Mouse (Mus musculus): ENCODE measurements around the gene Ppp1r13b. TPM values are rescaled to one million over a fixed set of nuclear protein-coding genes. Genes with fewer than 3 reads are reported as not detected.

Gene Ppp1r13b
- polyA plus RNA-seq, 1 experiment = 34.1 TPM

DNA sequence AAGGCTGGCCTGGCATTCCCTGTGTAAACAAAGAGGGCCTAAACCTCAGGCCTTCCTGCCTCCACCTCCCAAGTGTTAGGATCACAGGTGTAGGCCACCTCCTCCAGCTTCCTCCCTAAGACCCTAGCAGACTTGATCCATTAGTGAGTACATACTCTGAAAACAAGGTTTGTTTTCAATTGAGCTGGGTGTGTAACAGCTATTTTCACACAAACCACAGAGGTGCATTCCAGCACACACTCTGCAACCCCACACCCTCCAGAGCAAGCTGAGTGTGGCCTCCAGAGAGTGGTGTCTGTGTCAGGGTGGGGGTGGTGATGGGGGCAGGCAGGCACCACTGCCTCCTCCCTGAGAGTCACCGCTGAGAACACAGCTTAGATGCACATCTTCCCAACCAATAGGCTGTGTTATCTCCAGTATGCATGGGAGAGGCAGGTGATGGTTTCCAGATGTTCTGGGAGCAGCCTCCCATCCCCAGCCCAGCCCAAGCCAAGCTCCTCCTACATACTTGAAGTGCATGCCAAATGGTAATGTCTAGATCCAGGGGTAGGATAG, 30.8 kb upstream of the Ppp1r13b start:
- 63% methylated on average over 1 of the region's 1 CpGs for WGBS
- peaks cover 13% of the 10 kb centered on the region for H3K4me1 ChIP-seq (ENCODE audit: control insufficient read depth, insufficient read depth, low read length)
- H3K4me3 ChIP-seq (replicated peaks; ENCODE audit: extremely low read depth, low read depth, low read length) = no peak overlapping the region
- TF ChIP-seq POLR2A (IDR thresholded peaks at IDR 0.05; ENCODE audit: borderline replicate concordance, extremely low read depth, low read depth, low read length) (no peak), CTCF (IDR thresholded peaks at IDR 0.05; ENCODE audit: insufficient read depth, low read length) (no peak)
- DNase-seq = no peak

DNA sequence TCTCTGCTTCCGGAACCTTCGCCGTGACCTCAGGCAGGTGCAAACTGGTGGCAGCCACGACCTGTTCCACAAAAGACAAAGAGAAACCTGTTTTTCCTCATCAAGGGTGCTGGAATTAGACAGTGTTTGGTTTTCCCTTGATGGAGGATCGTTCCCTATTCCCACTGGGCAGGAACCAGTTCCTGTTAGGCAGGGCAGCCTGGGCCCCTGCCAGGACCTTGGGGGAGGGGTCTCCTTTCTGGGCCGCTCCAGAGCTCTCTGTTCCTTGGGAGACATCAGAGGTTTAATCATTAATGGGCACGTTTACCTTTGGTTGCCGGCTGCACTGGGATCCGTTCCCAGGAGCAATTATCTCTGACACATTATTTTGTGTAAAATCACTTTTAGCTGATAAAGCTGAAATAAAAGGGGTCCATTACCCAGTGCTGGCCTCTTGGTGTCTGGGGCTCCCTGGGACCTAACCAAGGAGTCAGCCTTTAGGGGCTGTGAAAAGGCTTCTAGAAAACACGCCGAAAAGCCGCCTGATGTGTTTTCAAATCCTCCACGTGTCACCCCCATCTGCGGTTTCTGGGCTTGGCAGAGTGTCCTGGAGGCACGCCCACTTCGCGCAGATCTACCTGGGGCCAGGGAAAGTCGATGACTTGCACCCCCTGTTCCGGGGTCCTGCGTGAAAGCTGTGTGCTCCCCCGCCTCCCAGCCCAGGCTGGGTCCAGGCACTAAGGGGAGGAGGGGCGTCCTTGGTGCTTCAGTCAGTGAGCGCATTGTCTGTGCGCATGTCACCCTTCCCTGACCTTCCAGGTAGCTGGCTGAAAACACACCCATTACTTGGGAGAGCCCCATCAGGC, 29.0 kb upstream of the Ppp1r13b start:
- DNase-seq = peak; percentile 78
- H3K4me3 ChIP-seq (replicated peaks; ENCODE audit: extremely low read depth, low read depth, low read length) = no peak overlapping the region
- no peak for TF ChIP-seq POLR2A (IDR thresholded peaks at IDR 0.05; ENCODE audit: borderline replicate concordance, extremely low read depth, low read depth, low read length)
- no peak for TF ChIP-seq CTCF (IDR thresholded peaks at IDR 0.05; ENCODE audit: insufficient read depth, low read length)
- 38% methylated on average over 24 of the region's 24 CpGs for WGBS
- peaks cover 11% of the 10 kb centered on the region for H3K4me1 ChIP-seq (ENCODE audit: control insufficient read depth, insufficient read depth, low read length)

DNA sequence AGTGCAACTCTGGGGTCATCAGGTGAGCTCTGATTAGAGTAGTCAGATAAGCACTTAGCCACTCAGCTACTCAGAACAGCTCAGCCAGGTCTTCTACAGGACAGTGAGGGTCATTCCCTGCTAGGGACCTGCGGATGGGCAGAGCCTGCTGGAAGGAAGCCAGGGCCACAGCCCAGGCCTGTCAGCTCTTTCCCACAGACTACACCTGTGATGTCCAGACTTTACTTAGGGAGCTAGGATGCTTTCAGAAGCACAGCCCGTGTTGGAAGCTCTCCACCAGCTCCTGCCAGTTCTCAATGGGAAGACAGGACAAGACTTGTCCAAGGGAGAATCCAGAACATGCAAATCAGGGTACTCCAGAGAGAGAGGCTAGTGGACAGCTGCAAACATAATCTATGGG, 26.1 kb upstream of the Ppp1r13b start:
- peaks cover 11% of the 10 kb centered on the region for H3K4me1 ChIP-seq (ENCODE audit: control insufficient read depth, insufficient read depth, low read length)
- WGBS = 59% methylated on average over 2 of the region's 2 CpGs
- H3K4me3 ChIP-seq (replicated peaks; ENCODE audit: extremely low read depth, low read depth, low read length) = no peak overlapping the region
- no peak for TF ChIP-seq CTCF (IDR thresholded peaks at IDR 0.05; ENCODE audit: insufficient read depth, low read length)
- TF ChIP-seq POLR2A (IDR thresholded peaks at IDR 0.05; ENCODE audit: borderline replicate concordance, extremely low read depth, low read depth, low read length) = no peak
- no peak for DNase-seq

DNA sequence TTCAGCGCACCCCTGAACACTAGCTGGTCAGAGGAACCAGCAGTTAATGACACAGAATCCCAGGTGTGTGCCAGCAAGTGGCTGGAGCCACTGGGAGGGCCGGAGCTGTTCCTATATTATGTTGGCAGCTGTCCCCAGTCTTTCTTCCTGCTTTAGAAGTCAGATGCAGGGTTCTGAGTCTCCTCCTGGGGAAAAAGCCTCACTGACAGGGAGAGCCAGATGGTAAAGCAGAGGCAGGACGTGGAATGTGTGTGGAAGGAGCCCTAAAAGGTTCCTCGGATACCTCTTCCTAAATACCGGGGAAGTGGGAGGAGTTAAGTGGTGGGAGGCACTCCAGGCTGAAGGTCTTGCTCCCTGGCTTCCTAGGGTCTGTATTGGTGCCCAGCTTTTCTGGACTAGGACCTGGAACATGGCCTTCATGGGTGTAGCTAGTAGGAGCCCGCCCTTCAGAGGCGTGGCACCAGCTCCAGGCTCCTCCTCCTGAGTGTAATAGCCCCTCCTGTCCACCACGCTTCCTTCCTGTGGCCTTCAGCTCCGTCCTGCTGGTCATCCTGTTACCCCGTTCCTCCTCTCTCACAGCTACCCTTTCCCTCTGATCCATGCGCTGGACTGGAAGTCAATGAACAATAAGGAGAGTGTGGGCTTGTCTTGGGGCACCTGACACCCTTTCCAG, 25.3 kb upstream of the Ppp1r13b start:
- DNase-seq = no peak
- Histone ChIP-seq H3K4me3 (replicated peaks; ENCODE audit: extremely low read depth, low read depth, low read length) (no peak overlapping the region), H3K4me1 (ENCODE audit: control insufficient read depth, insufficient read depth, low read length) (peaks cover 11% of the 10 kb centered on the region)
- 37% methylated on average over 11 of the region's 11 CpGs for WGBS
- 0 out of 2 replicates have a peak, but pooled peaks have one; percentile 11 for TF ChIP-seq CTCF (IDR thresholded peaks at IDR 0.05; ENCODE audit: insufficient read depth, low read length)
- TF ChIP-seq POLR2A (IDR thresholded peaks at IDR 0.05; ENCODE audit: borderline replicate concordance, extremely low read depth, low read depth, low read length) = peak; percentile 63; the same call in 1 of the 2 replicates

DNA sequence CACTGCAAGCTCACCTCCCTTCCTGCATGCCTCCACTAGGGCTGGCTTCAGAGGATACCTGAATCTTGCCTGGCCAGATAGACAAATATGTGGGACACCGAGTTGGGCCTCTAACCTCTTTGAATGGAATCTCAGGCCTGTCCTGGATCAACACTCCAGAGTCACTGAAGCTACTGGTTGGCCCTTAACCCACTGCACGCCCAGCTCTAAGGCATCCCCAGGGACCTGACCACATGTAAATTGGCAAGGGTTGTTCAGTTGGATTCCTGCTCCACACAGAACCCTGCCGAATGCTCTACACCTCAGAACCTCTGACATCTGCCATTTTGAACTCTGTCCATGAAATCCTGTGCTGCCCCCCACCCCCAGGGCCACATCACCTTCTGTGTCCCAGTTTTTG, 24.6 kb upstream of the Ppp1r13b start:
- 59% methylated on average over 3 of the region's 3 CpGs for WGBS
- peaks cover 11% of the 10 kb centered on the region for H3K4me1 ChIP-seq (ENCODE audit: control insufficient read depth, insufficient read depth, low read length)
- TF ChIP-seq CTCF (IDR thresholded peaks at IDR 0.05; ENCODE audit: insufficient read depth, low read length) = no peak
- TF ChIP-seq POLR2A (IDR thresholded peaks at IDR 0.05; ENCODE audit: borderline replicate concordance, extremely low read depth, low read depth, low read length) = no peak
- DNase-seq = no peak
- H3K4me3 ChIP-seq (replicated peaks; ENCODE audit: extremely low read depth, low read depth, low read length) = no peak overlapping the region

DNA sequence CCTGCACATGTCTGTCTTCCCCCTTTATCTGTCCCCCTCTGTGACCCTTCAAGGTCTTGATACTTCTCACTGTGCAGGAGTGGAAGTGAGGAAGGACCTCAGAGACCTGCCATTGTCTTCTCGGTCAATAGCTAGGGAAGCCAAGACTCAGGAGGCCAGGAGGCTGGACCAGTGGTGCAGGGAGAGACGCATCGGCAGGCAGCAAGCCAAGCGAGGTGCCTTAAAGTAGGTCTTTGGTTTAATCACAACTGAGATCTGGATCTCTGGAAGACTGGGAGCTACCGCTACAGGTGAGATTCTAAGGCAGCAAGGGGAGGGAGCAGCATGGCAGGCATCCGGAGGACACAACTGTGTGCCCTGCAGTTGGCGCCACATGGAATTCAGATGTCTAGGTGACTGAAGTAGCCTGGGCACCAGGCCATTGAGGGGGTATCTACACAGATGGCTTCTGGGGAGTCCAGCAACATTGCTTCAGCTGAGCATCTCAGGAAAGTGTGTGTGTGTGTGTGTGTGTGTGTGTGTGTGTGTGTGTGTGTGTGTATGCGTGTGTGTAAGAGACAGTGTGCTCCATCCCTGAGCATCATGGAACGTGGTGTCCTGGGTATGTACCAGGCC, 23.6 kb upstream of the Ppp1r13b start:
- DNase-seq = no peak
- 78% methylated on average over 8 of the region's 9 CpGs for WGBS
- H3K4me3 ChIP-seq (replicated peaks; ENCODE audit: extremely low read depth, low read depth, low read length) = no peak overlapping the region
- TF ChIP-seq CTCF (IDR thresholded peaks at IDR 0.05; ENCODE audit: insufficient read depth, low read length) (no peak), POLR2A (IDR thresholded peaks at IDR 0.05; ENCODE audit: borderline replicate concordance, extremely low read depth, low read depth, low read length) (no peak)
- H3K4me1 ChIP-seq (ENCODE audit: control insufficient read depth, insufficient read depth, low read length) = peaks cover 7% of the 10 kb centered on the region

DNA sequence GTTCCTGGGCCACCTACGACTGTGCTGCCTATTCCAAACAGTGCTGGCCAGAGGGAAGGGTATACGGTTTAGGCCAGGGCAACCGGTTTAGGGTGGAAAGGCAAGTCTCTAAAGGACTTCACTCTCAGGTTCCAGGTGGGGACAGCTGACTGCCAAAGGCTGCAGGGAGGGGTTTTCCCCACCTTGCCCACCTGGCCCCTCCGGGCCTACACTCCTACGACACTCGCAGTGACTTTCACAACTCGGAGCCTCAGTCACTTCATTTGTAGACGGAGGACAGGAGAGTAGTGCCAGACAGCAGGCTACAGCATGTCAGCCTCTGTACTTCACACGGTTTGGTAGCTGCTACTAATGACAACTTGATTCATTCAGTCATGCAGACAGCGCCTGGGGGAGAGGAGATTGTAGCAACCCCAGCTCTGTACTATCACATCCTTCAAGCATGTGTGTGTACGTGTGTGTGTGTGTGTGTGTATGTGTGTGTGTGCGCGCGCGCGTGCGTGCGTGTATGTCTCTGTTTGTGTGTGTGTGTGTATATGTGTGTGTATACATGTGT, 20.6 kb upstream of the Ppp1r13b start:
- WGBS = 81% methylated on average over 18 of the region's 18 CpGs
- H3K4me3 ChIP-seq (replicated peaks; ENCODE audit: extremely low read depth, low read depth, low read length) = no peak overlapping the region
- DNase-seq = no peak
- peaks cover 3% of the 10 kb centered on the region; the same call in 1 of the 2 replicates for H3K4me1 ChIP-seq (ENCODE audit: control insufficient read depth, insufficient read depth, low read length)
- no peak for TF ChIP-seq POLR2A (IDR thresholded peaks at IDR 0.05; ENCODE audit: borderline replicate concordance, extremely low read depth, low read depth, low read length)
- TF ChIP-seq CTCF (IDR thresholded peaks at IDR 0.05; ENCODE audit: insufficient read depth, low read length) = no peak

DNA sequence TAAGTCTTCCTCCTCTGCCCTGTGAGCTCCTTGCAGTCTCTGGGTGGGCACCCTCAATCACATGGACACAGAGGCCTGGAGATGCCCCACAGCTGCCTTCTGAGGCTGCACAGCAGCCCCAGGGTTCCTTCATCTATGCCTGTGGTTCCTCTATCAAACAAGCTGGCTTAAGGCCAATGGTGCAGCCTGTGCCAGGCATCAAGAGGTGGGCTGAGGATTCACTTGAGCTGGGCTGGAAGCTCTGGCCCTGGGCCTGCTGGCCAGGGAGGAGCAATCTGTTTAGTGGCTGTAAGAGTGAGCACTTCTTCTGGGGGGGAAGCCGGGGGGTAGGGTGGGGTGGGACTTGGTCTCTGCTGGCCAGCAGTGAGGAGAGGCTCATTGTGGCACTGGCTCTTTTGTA, 19.4 kb upstream of the Ppp1r13b start:
- no peak for DNase-seq
- Histone ChIP-seq H3K4me3 (replicated peaks; ENCODE audit: extremely low read depth, low read depth, low read length) (no peak overlapping the region), H3K4me1 (ENCODE audit: control insufficient read depth, insufficient read depth, low read length) (no peaks in the 10 kb centered on the region)
- 25% methylated on average over 1 of the region's 1 CpGs for WGBS
- no peak for TF ChIP-seq CTCF (IDR thresholded peaks at IDR 0.05; ENCODE audit: insufficient read depth, low read length)
- TF ChIP-seq POLR2A (IDR thresholded peaks at IDR 0.05; ENCODE audit: borderline replicate concordance, extremely low read depth, low read depth, low read length) = no peak

DNA sequence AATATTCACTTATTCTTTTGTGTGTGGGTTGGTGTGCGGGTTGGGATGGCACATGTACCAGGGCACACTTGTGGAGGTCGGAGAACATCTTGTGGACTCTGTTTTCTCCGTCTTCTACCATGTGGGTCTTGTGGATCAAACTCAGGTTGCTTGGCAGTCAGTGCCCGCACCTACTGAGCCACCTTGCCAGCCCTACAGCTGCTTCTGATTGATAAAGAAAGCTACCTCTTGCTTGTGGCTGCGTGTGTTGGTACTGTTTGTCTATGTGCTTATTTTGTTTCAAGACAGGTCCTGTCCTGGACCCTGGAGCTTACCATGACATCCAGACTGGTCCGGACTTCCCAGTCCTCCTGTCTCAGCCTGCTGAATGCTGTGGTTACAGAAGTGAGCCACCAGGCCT, 15.2 kb upstream of the Ppp1r13b start:
- no peak for TF ChIP-seq CTCF (IDR thresholded peaks at IDR 0.05; ENCODE audit: insufficient read depth, low read length)
- no peak for TF ChIP-seq POLR2A (IDR thresholded peaks at IDR 0.05; ENCODE audit: borderline replicate concordance, extremely low read depth, low read depth, low read length)
- DNase-seq = no peak
- Histone ChIP-seq H3K4me3 (replicated peaks; ENCODE audit: extremely low read depth, low read depth, low read length) (no peak overlapping the region), H3K4me1 (ENCODE audit: control insufficient read depth, insufficient read depth, low read length) (no peaks in the 10 kb centered on the region)
- WGBS = 86% methylated on average over 6 of the region's 6 CpGs
